Mouse (Mus musculus) spleen, adult 12 weeks (tissue): ENCODE measurements around the gene Dnase2a.

ENCODE experiments used
- DNase-seq: peaks from one replicate; pipeline ENCODE4 v3.0.0; 2022; ENCODE audit warnings: low spot score

Gene Dnase2a

DNA sequence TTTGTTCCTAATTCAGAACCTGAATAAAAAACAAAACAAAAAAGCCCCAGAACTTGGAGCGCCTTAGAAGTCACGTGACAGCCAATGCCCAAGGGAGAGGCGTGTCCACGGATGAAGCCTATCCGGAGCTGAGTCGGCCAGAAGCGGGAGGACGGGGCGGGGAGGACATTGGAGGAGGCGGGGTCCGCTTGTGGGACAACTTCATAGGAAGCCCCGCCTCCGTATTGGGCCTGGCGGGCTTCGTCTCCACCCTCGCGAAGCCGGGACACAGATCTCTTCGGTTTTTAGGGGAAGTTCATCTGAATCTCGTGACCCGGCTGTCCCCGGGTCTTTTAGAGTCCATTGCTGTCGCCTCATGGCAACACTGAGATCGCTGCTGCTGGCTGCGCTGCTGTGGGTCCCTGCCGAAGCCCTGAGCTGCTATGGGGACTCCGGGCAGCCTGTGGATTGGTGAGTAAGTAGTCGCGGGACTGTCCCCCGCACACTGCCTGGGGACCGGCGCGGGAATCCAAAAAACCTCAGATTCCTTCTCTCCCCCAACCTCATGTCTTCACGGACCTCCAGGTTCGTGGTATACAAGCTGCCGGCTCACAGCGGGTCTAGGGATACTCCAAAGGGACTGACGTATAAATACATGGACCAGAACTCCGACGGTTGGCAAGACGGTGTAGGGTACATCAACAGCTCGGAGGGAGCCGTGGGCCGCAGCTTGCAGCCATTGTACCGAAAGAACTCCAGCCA, at the start of gene Dnase2a:
Gene Dnase2a (plus strand): TSS at position 140 of the 741 bp plus-strand sequence.
- peak; percentile 94 for DNase-seq

DNA sequence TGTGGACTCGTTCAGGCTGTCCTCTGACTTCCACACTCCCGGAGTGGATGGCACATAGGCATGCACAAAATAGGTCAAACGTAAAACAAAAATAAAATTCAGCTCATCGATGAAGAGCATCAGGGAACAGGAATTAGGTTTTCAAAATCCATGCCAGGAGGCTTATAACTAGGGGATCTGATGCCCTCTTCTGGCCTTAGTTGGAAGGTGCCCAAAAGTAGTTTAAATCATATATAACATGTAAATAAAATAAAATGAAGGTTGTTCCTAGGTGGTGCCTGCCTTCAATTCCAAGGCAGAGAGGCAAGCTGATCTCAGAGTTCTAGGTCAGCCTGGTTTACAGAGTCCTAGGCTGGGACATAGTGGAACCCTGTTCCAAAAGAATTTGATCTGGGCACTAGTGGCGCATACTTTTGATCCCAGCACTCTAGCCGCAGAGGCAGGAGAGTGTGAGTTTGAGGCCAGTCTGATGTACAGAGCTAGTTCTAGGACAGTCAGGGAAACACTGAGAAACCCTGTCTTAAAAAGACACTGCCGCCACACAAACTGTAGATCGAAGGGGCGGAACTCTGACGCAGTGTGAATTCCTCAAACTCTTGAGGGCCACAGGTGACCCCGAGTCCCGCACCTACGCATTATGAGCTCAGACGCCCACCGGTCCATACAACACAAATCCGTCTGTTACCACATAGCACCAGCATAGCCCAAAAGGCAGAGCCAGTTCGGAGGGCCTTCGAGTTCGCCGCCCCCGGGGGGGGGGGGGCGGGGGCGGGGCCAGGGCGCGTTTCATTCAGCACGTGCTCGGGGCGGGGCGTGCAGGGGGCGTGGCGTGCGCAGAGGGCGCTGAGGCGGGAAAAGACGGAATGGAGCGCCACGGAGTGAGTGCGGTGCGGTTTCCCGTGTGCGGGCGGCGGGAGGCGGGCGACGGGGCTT, 36.7 kb upstream of the Dnase2a start, which contains the start of gene Syce2:
Gene Syce2 (plus strand): TSS at position 736 of the 933 bp plus-strand sequence.
- peak; percentile 84 for DNase-seq

GRCm38 (mm10) chr8:84872309-84872965, 35.9 kb upstream of the Dnase2a start:
- DNase-seq, result peak; percentile 39

DNA sequence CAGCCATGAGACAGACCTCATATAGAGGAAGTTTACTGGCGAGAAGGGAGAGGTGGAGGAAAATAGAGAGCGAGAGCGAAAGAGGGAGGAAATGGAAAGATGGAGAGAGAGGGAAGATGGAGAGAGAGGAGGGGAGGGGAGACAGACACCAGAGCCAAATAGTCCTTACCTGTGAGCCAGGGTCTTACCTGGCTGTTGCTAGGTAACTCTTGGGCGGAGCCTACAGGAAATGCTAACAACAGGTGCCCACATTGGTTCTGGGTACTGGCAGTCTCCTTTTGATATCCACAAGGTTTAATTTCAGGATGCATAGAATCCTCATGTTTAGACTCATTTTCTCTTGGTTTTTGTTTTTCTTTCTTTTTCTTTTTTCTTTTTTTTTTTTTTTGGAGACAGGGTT, 35.3 kb upstream of the Dnase2a start:
- no peak for DNase-seq

DNA sequence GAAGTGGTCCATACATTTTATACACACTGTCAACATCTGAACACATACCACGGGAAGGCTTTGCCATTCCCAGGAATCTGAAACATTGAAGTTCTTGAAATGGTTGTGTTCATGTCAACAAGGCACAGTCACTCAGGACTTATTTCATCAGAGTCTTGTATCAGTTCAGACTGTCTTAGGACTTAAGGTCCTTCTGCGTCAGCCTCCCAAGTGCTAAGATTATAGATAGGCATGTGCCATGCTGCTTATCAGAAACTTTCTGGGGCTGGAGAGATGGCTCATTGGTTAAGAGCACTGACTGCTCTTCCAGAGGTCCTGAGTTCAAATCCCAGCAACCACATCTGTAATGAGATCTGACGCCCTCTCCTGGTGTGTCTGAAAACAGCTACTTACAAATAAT, 34.0 kb upstream of the Dnase2a start:
- DNase-seq, result no peak

DNA sequence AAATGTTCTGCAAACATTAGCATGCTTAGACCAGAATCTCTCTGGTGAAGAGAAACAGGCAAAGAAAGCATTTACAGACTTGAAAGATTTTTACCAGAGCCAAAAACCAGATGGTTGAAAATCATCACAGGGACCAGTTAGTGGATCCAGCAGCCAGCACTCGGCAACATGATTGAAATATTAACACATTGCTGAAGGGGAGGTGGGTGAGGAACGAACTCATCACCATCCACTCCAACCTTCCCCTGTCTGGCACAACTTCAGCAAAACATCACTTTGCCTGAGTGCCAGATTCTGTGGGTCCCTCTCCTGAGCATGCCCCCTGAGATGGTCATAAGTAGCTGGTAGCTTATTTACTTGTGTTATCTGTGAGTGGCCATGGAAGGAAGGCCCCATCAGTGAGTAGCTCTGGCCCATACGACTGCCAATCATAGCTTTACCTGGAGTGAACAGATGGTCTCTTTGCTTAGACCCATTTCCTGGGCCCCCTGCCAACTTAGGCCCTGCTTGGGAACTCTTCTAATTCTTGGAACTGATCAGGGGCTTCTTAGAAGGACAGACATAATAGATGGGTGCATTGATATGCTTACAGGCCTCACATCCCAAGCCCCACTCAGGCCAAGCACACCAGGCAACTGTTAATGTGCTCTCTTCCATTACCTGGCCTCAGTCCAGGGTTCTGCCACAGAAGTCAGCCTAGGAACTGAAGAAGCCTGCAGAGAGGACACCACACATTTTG, 30.9 kb upstream of the Dnase2a start:
- DNase-seq, result no peak

- DNase-seq, result no peak
These were observed 29.4 kb upstream of the Dnase2a start for GRCm38 (mm10) chr8:84878915-84879314.

GRCm38 (mm10) chr8:84884728-84885127, 23.6 kb upstream of the Dnase2a start:
- no peak for DNase-seq

- no peak for DNase-seq
These were observed 20.1 kb upstream of the Dnase2a start for GRCm38 (mm10) chr8:84888280-84888679.

GRCm38 (mm10) chr8:84889141-84889540, 19.2 kb upstream of the Dnase2a start:
- DNase-seq, result no peak

DNA sequence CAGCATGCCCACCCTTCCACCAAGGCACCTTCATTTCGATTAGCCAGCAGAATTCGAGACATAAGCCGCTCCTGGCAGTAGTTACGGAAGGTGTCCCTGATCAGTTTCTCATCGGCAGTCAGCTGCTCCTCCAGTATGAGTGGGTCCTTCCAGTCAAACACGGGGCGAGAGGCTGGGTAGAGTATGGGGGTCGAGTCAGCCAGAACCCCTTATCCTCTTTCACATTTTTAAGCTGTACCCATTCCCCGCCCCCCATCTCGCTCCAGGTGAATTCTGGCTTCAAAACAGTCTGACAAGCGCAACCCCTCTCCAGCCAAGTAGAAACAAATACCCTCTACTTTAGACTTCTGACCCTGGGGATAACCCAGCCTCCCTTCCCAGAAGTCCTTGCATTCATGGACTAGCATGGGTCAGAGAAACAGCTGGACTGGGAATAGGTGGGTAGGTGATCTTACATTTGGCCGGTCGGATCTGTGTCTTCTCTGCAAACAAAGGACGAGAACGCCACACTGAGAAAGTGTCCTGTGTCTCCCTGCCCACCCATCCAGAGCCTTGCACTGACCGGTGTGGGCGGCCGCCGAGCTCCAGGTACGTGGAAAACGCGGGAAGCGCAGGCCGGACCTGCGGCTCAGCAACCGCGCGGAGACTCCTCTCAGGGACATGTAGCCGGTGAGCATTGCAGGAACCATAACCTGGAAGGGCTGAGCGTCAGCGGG, 15.2 kb upstream of the Dnase2a start:
- DNase-seq, result no peak

- DNase-seq, result peak; percentile 79
These were observed 14.6 kb upstream of the Dnase2a start, which contains the start of gene Gcdh for GRCm38 (mm10) chr8:84893709-84894134. Gene Gcdh, minus strand, starts transcription at chr8:84893921.

DNA sequence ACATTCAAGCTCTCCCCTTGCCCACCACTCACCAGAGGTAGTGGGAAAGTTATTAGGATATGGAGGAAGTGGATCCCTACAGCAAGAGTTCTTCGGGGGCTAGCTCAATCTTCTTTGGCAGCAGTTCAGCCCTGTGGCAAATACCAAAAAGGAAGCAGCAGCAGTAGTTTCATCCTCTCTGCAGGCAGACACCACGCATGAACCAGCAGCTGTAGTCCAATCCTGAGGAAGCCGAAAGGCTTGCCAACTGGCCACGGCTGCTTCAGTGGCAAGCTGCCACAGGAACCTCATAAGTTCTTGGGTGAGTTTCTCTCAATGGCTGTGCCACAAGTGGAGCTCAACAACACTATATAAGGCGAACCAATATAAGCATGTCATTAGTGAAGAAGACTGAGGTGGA, 12.4 kb upstream of the Dnase2a start:
- no peak for DNase-seq

- peak; percentile 70 for DNase-seq
These were observed 7.3 kb upstream of the Dnase2a start for GRCm38 (mm10) chr8:84901071-84901470.

DNA sequence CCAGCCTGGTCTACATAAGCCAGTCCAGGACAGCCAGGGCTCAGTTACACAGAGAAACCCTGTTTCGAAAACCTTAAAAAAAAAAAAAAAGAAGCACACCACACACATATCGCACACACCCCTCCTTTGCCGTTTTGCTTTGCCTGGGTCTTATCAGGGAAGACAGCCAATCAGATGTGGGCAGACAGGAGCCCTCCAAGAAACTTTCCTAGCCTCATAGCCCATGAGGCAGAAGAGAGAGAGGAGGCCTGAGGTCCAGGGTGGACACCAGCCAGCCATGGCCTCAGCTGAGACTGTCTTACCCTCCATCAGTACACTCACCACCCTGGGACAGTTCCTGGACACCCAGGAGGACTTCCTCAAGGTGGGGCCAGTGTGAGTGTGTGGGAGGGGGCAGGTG, 6.6 kb upstream of the Dnase2a start, which contains the start of gene Klf1:
Gene Klf1 (plus strand): TSS at position 177 of the 400 bp plus-strand sequence.
- DNase-seq, result peak; percentile 48

GRCm38 (mm10) chr8:84902367-84902919, 5.9 kb upstream of the Dnase2a start:
- no peak for DNase-seq

DNA sequence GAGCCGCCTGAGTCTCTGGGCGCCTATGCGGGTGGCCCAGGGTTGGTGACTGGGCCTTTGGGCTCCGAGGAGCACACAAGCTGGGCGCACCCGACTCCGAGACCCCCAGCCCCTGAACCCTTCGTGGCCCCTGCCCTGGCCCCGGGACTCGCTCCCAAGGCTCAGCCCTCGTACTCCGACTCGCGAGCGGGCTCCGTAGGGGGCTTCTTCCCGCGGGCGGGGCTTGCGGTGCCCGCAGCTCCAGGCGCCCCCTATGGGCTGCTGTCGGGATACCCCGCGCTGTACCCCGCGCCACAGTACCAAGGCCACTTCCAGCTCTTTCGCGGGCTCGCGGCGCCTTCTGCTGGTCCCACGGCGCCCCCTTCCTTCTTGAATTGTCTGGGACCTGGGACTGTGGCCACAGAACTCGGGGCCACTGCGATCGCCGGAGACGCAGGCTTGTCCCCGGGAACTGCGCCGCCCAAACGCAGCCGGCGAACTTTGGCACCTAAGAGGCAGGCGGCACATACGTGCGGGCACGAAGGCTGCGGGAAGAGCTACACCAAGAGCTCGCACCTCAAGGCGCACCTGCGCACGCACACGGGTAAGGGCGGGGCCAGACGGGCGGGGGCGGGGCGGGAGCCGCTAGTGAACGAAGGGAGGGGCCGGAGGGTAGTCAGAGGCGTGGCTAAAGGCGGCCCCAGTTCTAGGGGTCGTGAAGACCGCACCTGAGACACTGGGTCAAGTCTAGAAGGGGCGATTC, 5.3 kb upstream of the Dnase2a start:
- peak; percentile 83 for DNase-seq

DNA sequence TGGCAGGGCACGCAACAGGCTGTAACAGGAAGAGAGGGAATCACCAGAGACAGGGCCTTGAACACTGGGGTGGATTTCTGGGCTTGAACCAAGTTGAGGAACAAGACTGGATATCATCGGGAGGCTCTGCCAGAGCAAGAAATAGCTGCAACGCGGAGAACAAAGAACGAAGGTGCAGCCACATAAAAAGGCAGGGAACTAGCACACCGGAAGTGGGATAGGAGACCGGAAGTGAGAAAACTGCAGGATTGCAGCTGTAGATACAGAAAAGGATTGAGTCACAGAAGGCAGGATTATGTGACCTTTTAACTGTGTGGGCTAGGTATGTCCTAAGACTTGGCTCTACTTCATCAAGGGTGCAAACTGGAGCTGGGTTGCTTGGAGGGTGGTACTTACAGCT, 4.0 kb upstream of the Dnase2a start:
- DNase-seq, result no peak

GRCm38 (mm10) chr8:84907037-84907436, 1.3 kb upstream of the Dnase2a start:
- DNase-seq, result no peak

GRCm38 (mm10) chr8:84907493-84907892, 867 bp upstream of the Dnase2a start:
- no peak for DNase-seq
